Mouse (Mus musculus): ENCODE measurements around the gene Ccdc36. TPM values are rescaled to one million over a fixed set of nuclear protein-coding genes. Genes with fewer than 3 reads are reported as not detected.

The Ccdc36 gene
- polyA plus RNA-seq, 1 experiment from 2014 or later: 0.29 TPM

DNA sequence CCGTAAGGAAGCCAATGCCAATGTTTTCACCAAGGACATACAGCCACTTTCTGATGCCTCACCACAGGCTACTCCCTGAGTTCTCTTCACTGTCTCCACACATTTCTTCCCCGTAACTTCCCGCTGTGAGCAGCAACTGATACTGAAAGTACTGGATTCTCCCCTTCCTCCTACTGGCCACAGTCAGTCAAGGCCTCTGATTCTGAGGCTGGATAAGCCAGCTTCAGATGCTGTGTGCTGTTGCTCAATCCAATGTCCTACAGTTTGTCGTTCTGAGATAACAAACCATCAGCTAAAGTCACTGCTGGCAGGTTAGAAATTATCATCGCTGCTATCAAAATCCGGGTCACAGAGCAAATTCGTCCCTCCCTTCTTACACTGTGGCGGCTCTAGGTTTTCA, 23.8 kb downstream of the Ccdc36 start:
- H3K27me3 ChIP-seq (replicated peaks; ENCODE audit: control insufficient read depth, insufficient read depth, low read length): no peaks in the 10 kb centered on the region
- H3K4me1 ChIP-seq (replicated peaks; ENCODE audit: control insufficient read depth, insufficient read depth, low read length): no peaks in the 10 kb centered on the region
- H3K9me3 ChIP-seq (ENCODE audit: control insufficient read depth): no peaks in the 10 kb centered on the region
- no peak overlapping the region for H3K9ac ChIP-seq (ENCODE audit: low read depth, low read length)
- peak; percentile 36; the same call in 1 of the 2 replicates for ATAC-seq
- peak; percentile 50 for TF ChIP-seq CTCF (IDR thresholded peaks at IDR 0.05; ENCODE audit: low read depth)
- H3K4me2 ChIP-seq (replicated peaks; ENCODE audit: low read depth): no peak overlapping the region
- no peaks in the 10 kb centered on the region for H3K36me3 ChIP-seq (ENCODE audit: control insufficient read depth, insufficient read depth)
- 48% methylated on average over 8 of the region's 8 CpGs for WGBS
- no peak overlapping the region for H3K27ac ChIP-seq (ENCODE audit: low read depth, low read length)
- no peak overlapping the region for H3K4me3 ChIP-seq (ENCODE audit: low read depth, low read length)

DNA sequence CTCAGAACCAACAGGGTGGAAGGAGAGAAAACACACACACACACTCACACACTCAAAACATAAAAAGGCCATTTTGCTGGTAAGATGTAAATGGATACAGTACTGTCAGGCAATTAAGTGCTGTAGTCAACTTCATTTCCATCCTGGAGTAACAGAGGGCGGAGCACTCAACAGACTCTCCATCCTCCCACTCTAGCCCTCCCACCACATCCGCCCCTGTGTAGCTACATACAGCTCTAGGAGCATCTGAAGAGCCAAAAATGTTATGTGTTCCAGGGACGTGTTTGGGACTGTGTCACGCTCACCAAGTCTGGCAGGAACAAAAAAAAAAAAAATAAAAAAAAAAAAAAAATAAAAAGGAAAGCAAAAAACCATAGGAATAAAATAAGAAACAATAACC, 25.2 kb downstream of the Ccdc36 start:
- no peak for ATAC-seq
- no peak overlapping the region for H3K4me2 ChIP-seq (replicated peaks; ENCODE audit: low read depth)
- 79% methylated on average over 4 of the region's 4 CpGs for WGBS
- TF ChIP-seq CTCF (IDR thresholded peaks at IDR 0.05; ENCODE audit: low read depth): no peak
- no peak overlapping the region for H3K27ac ChIP-seq (ENCODE audit: low read depth, low read length)
- H3K4me1 ChIP-seq (replicated peaks; ENCODE audit: control insufficient read depth, insufficient read depth, low read length): no peaks in the 10 kb centered on the region
- no peak overlapping the region for H3K4me3 ChIP-seq (ENCODE audit: low read depth, low read length)
- H3K9me3 ChIP-seq (ENCODE audit: control insufficient read depth): no peaks in the 10 kb centered on the region
- no peaks in the 10 kb centered on the region for H3K36me3 ChIP-seq (ENCODE audit: control insufficient read depth, insufficient read depth)
- no peak overlapping the region for H3K9ac ChIP-seq (ENCODE audit: low read depth, low read length)
- no peaks in the 10 kb centered on the region for H3K27me3 ChIP-seq (replicated peaks; ENCODE audit: control insufficient read depth, insufficient read depth, low read length)

DNA sequence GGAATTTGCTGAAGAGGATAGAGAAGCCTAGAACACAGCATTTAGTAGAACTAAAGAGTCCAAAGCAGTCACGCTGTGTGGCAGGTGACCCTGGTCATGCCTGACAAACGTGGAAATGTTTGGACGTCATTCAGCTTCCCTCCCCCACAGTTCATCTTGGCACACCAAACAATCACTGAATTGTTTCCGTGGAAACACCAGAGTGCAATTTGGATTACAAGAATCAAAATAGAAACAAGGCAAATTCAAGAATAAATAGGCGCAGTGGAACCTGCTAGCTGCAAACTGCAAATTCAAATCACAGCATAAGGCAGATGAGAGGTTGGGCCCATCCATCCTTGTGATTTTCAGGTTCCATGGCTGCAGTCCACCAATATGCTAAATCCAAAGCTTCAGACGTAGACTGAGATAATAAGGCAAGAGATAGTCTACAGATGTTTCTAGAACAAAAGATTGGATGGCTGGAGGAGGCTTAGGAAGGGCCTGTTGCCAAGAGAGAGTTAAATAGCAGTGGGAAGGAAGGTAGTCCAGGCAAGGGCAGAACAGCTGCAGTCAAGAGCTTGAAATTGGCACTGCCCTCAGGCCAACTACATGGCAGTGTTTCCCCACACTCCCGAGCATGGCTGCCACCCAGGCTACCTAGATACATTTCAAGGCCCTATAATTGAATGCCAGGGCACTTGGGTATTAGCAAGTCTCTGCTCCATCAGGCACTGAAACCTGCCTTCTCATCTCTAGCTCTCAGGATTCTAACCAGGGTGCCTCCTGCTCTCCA, 26.9 kb downstream of the Ccdc36 start:
- WGBS: 66% methylated on average over 7 of the region's 7 CpGs
- Histone ChIP-seq H3K36me3 (ENCODE audit: control insufficient read depth, insufficient read depth) (no peaks in the 10 kb centered on the region), H3K27ac (ENCODE audit: low read depth, low read length) (no peak overlapping the region), H3K9ac (ENCODE audit: low read depth, low read length) (no peak overlapping the region), H3K4me1 (replicated peaks; ENCODE audit: control insufficient read depth, insufficient read depth, low read length) (no peaks in the 10 kb centered on the region), H3K27me3 (replicated peaks; ENCODE audit: control insufficient read depth, insufficient read depth, low read length) (no peaks in the 10 kb centered on the region), H3K9me3 (ENCODE audit: control insufficient read depth) (no peaks in the 10 kb centered on the region), H3K4me3 (ENCODE audit: low read depth, low read length) (no peak overlapping the region), H3K4me2 (replicated peaks; ENCODE audit: low read depth) (no peak overlapping the region)
- TF ChIP-seq CTCF (IDR thresholded peaks at IDR 0.05; ENCODE audit: low read depth): no peak
- no peak for ATAC-seq

DNA sequence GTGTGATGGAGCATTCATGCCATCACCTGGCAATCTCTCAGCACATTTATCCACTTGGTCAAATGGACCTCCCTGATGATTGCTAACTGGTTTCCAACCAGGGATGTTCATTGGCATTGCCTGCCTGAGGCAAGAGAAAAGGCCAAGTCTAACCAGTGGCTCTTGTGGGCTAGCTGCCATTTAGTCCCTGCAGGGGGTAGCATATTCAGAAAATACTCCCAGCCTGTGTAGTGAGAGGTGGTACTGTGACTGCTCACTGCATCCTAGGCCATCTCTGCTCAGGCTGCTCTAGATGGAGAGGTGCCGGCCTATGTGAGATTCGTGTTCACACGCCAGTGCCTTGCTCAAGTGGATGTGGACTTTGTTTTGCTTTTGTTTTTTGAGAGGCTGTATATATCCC, 30.0 kb downstream of the Ccdc36 start:
- no peak for TF ChIP-seq CTCF (IDR thresholded peaks at IDR 0.05; ENCODE audit: low read depth)
- 94% methylated on average over 3 of the region's 3 CpGs for WGBS
- Histone ChIP-seq H3K9me3 (ENCODE audit: control insufficient read depth) (no peaks in the 10 kb centered on the region), H3K27me3 (replicated peaks; ENCODE audit: control insufficient read depth, insufficient read depth, low read length) (no peaks in the 10 kb centered on the region), H3K27ac (ENCODE audit: low read depth, low read length) (no peak overlapping the region), H3K4me1 (replicated peaks; ENCODE audit: control insufficient read depth, insufficient read depth, low read length) (no peaks in the 10 kb centered on the region), H3K4me3 (ENCODE audit: low read depth, low read length) (no peak overlapping the region), H3K36me3 (ENCODE audit: control insufficient read depth, insufficient read depth) (0 out of 2 replicates have a peak, but pooled peaks cover 2% of the 10 kb centered on the region), H3K4me2 (replicated peaks; ENCODE audit: low read depth) (no peak overlapping the region), H3K9ac (ENCODE audit: low read depth, low read length) (no peak overlapping the region)
- no peak for ATAC-seq

DNA sequence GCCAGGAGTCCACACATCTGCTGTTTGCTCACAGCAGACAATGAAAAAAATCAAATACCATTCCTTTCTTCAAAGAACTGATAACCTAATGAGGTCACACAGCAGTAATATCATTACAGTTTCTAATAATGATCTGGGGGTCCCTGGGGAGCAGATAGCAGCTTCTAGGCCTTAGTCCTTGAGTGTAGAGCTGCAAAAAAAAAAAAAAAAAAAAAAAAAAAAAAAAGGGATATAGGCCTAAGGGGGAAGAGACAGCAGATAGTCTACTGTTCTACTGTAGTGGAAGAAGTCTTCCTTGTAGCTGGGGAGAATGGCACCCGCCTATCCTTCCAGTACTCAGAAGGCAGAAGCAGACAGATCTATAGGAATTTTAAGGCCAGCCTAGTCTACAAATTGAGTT, 32.9 kb downstream of the Ccdc36 start:
- 84% methylated on average over 1 of the region's 1 CpGs for WGBS
- H3K4me2 ChIP-seq (replicated peaks; ENCODE audit: low read depth): no peak overlapping the region
- H3K9me3 ChIP-seq (ENCODE audit: control insufficient read depth): no peaks in the 10 kb centered on the region
- no peak overlapping the region for H3K27ac ChIP-seq (ENCODE audit: low read depth, low read length)
- no peak overlapping the region for H3K9ac ChIP-seq (ENCODE audit: low read depth, low read length)
- H3K4me1 ChIP-seq (replicated peaks; ENCODE audit: control insufficient read depth, insufficient read depth, low read length): no peaks in the 10 kb centered on the region
- H3K4me3 ChIP-seq (ENCODE audit: low read depth, low read length): no peak overlapping the region
- peaks cover 29% of the 10 kb centered on the region for H3K36me3 ChIP-seq (ENCODE audit: control insufficient read depth, insufficient read depth)
- H3K27me3 ChIP-seq (replicated peaks; ENCODE audit: control insufficient read depth, insufficient read depth, low read length): no peaks in the 10 kb centered on the region
- no peak for ATAC-seq
- no peak for TF ChIP-seq CTCF (IDR thresholded peaks at IDR 0.05; ENCODE audit: low read depth)

DNA sequence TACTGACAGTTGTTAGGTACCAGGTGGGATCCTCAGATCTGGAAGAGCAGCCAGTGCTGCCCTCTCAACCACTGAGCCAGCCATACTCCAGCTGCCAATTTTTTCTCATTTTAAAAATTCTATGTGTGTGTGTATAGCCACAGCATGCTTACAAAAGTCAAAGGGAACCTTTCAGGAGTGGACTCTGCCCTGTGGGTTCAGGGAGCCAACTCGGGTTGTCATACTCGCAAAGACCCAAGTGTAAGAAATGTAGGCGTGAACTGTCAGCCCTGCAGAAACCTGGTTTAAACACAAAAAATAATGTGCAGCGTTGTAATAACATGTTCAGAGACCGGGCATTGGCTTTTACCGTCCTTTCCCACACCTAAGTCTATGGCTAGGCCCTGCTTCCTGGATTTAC, 34.1 kb downstream of the Ccdc36 start:
- H3K4me1 ChIP-seq (replicated peaks; ENCODE audit: control insufficient read depth, insufficient read depth, low read length): no peaks in the 10 kb centered on the region
- no peak overlapping the region for H3K4me3 ChIP-seq (ENCODE audit: low read depth, low read length)
- H3K4me2 ChIP-seq (replicated peaks; ENCODE audit: low read depth): no peak overlapping the region
- H3K36me3 ChIP-seq (ENCODE audit: control insufficient read depth, insufficient read depth): peaks cover 37% of the 10 kb centered on the region
- no peaks in the 10 kb centered on the region for H3K27me3 ChIP-seq (replicated peaks; ENCODE audit: control insufficient read depth, insufficient read depth, low read length)
- no peak for ATAC-seq
- no peak overlapping the region for H3K27ac ChIP-seq (ENCODE audit: low read depth, low read length)
- 86% methylated on average over 6 of the region's 6 CpGs for WGBS
- H3K9me3 ChIP-seq (ENCODE audit: control insufficient read depth): no peaks in the 10 kb centered on the region
- H3K9ac ChIP-seq (ENCODE audit: low read depth, low read length): no peak overlapping the region
- no peak for TF ChIP-seq CTCF (IDR thresholded peaks at IDR 0.05; ENCODE audit: low read depth)

All from intestine, postnatal 0 days (tissue).